Mouse (Mus musculus) midbrain, postnatal 0 days (tissue): Measurements from ENCODE around the gene 2310022A10Rik. TPM values are rescaled to one million over a fixed set of nuclear protein-coding genes. Genes with fewer than 3 reads are reported as not detected.

Experiments
- ATAC-seq: fragments of 200-750 bp; cut with Nextera tagmentation; 2 replicates; pipeline ENCODE4 v1.8.0; 2017; ENCODE audit warnings: moderate number of reproducible peaks, mild to moderate bottlenecking, moderate TSS enrichment, moderate library complexity; ENCODE audit not compliant: low FRiP score
- DNase-seq: peaks from one replicate; pipeline ENCODE4 v3.0.0-alpha.2; 2015; ENCODE audit warnings: low spot score
- H3K27ac ChIP-seq: fragments of 300-500 bp; sonication (generic); 2 replicates; pipeline ENCODE4 v1.5.1; 2014; ENCODE audit warnings: low read depth, mild to moderate bottlenecking, low read length, mixed read lengths
- H3K27me3 ChIP-seq: fragments of 300-500 bp; sonication (generic); 2 replicates; pipeline ENCODE4 v1.6.1; 2014; ENCODE audit warnings: low read length, control low read depth, mixed read lengths; ENCODE audit not compliant: insufficient read depth
- H3K36me3 ChIP-seq: fragments of 300-500 bp; sonication (generic); 2 replicates; pipeline ENCODE4 v1.6.1; 2014; ENCODE audit warnings: low read length, control low read depth, mixed read lengths; ENCODE audit not compliant: insufficient read depth
- H3K4me1 ChIP-seq: fragments of 300-500 bp; sonication (generic); 2 replicates; pipeline ENCODE4 v1.6.1; 2014; ENCODE audit warnings: mild to moderate bottlenecking, control low read depth, antibody characterized with exemption, low read length, mixed read lengths; ENCODE audit not compliant: insufficient read depth
- H3K4me2 ChIP-seq: fragments of 300-500 bp; sonication (generic); 2 replicates; pipeline ENCODE4 v1.6.1; 2014; ENCODE audit warnings: low read depth, mild to moderate bottlenecking, low read length, mixed read lengths; ENCODE audit not compliant: poor library complexity, severe bottlenecking
- H3K4me3 ChIP-seq: fragments of 300-500 bp; sonication (generic); 2 replicates; pipeline ENCODE4 v1.5.1; 2014; ENCODE audit warnings: low read depth, mild to moderate bottlenecking, low read length, moderate library complexity
- H3K9ac ChIP-seq: fragments of 300-500 bp; sonication (generic); replicated peaks from 2 replicates; pipeline ENCODE4 v1.6.1; 2014; ENCODE audit warnings: mild to moderate bottlenecking, low read length, moderate library complexity, mixed read lengths; ENCODE audit not compliant: poor library complexity, severe bottlenecking
- H3K9me3 ChIP-seq: fragments of 300-500 bp; sonication (generic); 2 replicates; pipeline ENCODE4 v1.6.1; 2016; ENCODE audit warnings: low read length, control low read depth
- CTCF ChIP-seq: IDR thresholded peaks from 2 replicates; pipeline ENCODE4 v1.5.1; 2016; ENCODE audit warnings: antibody characterized with exemption, mild to moderate bottlenecking
- whole genome bisulfite sequencing: fragments of 180-500 bp; shearing (Covaris S2); extraction: QIAGEN DNeasy Blood & Tissue Kit; methylation state at CpG from one replicate; pipeline ENCODE4 v1.1.7; 2014; 5-methylcytosine and 5-hydroxymethylcytosine counted together
- polyA plus RNA-seq: library from polyadenylated mRNA; unstranded; fragments of >200 nt; fragmentation: Nextera tagmentation; extraction: Ambion mirVana; gene quantifications from 2 replicates; pipeline ENCODE4 v1.2.1, GENCODE M21; 2015
- total RNA-seq: library from RNA; depleted of rRNA; stranded (reverse); fragments of >200 nt; gene quantifications from 2 replicates; pipeline ENCODE4 v1.2.3, GENCODE M21; 2014

The 2310022A10Rik gene
- total and polyA plus RNA-seq, 2 experiments from 2014 or later = 12.5 to 31.0 TPM

- WGBS = 74% methylated on average over 6 of the region's 6 CpGs
- no peak for ATAC-seq
- Histone ChIP-seq H3K4me2 (no peak overlapping the region), H3K36me3 (peaks cover 74% of the 10 kb centered on the region), H3K4me1 (no peaks in the 10 kb centered on the region), H3K27me3 (no peaks in the 10 kb centered on the region), H3K9ac (no peak overlapping the region), H3K9me3 (no peaks in the 10 kb centered on the region), H3K4me3 (no peak overlapping the region), H3K27ac (no peak overlapping the region)
- TF ChIP-seq CTCF = peak; percentile 57
- DNase-seq = no peak
These were observed 23.9 kb downstream of the 2310022A10Rik start for GRCm38 (mm10) chr7:27576914-27577313.

GRCm38 (mm10) chr7:27577589-27577988 lies 24.6 kb downstream of the 2310022A10Rik start:
- peaks cover 75% of the 10 kb centered on the region for H3K36me3 ChIP-seq
- 95% methylated on average over 6 of the region's 6 CpGs for WGBS

GRCm38 (mm10) chr7:27578465-27578864 lies 25.4 kb downstream of the 2310022A10Rik start:
- Histone ChIP-seq H3K9ac (no peak overlapping the region), H3K36me3 (peaks cover 77% of the 10 kb centered on the region), H3K27ac (no peak overlapping the region), H3K9me3 (no peaks in the 10 kb centered on the region), H3K27me3 (no peaks in the 10 kb centered on the region), H3K4me3 (no peak overlapping the region), H3K4me1 (no peaks in the 10 kb centered on the region), H3K4me2 (no peak overlapping the region)
- no peak for TF ChIP-seq CTCF
- 91% methylated on average over 7 of the region's 7 CpGs for WGBS
- ATAC-seq (no peak), DNase-seq (no peak)

More at GRCm38 (mm10) chr7:27577589-27577988, 24.6 kb downstream of the 2310022A10Rik start:
- no peak overlapping the region for H3K9ac ChIP-seq
- TF ChIP-seq CTCF = no peak
- no peaks in the 10 kb centered on the region for H3K27me3 ChIP-seq
- H3K4me2 ChIP-seq = no peak overlapping the region
- H3K9me3 ChIP-seq = no peaks in the 10 kb centered on the region
- ATAC-seq (no peak), DNase-seq (no peak)
- H3K4me1 ChIP-seq = no peaks in the 10 kb centered on the region
- no peak overlapping the region for H3K4me3 ChIP-seq
- H3K27ac ChIP-seq = no peak overlapping the region

GRCm38 (mm10) chr7:27580380-27581174 lies 27.5 kb downstream of the 2310022A10Rik start:
- no peak for DNase-seq
- H3K36me3 ChIP-seq = peaks cover 71% of the 10 kb centered on the region
- no peak for TF ChIP-seq CTCF
- no peaks in the 10 kb centered on the region for H3K9me3 ChIP-seq
- H3K4me1 ChIP-seq = no peaks in the 10 kb centered on the region
- no peak overlapping the region for H3K4me3 ChIP-seq
- H3K4me2 ChIP-seq = no peak overlapping the region
- WGBS = 91% methylated on average over 14 of the region's 14 CpGs
- ATAC-seq = no peak
- H3K27ac ChIP-seq = no peak overlapping the region
- no peaks in the 10 kb centered on the region for H3K27me3 ChIP-seq
- no peak overlapping the region for H3K9ac ChIP-seq

GRCm38 (mm10) chr7:27586861-27587260 lies 33.8 kb downstream of the 2310022A10Rik start:
- ATAC-seq (no peak), DNase-seq (no peak)
- no peak overlapping the region for H3K9ac ChIP-seq
- no peak overlapping the region for H3K27ac ChIP-seq
- WGBS = 88% methylated on average over 2 of the region's 2 CpGs
- no peaks in the 10 kb centered on the region for H3K9me3 ChIP-seq
- no peak overlapping the region for H3K4me3 ChIP-seq
- no peak overlapping the region for H3K4me2 ChIP-seq
- H3K27me3 ChIP-seq = no peaks in the 10 kb centered on the region
- no peaks in the 10 kb centered on the region for H3K4me1 ChIP-seq
- H3K36me3 ChIP-seq = peaks cover 17% of the 10 kb centered on the region
- no peak for TF ChIP-seq CTCF

- peaks cover 8% of the 10 kb centered on the region for H3K36me3 ChIP-seq
- no peak overlapping the region for H3K9ac ChIP-seq
- no peaks in the 10 kb centered on the region; the same call in 1 of the 2 replicates for H3K4me1 ChIP-seq
- no peak for DNase-seq
- ATAC-seq = no peak
- H3K4me3 ChIP-seq = no peak overlapping the region
- no peaks in the 10 kb centered on the region for H3K9me3 ChIP-seq
- no peak overlapping the region for H3K27ac ChIP-seq
- no peaks in the 10 kb centered on the region for H3K27me3 ChIP-seq
- 83% methylated on average over 2 of the region's 2 CpGs for WGBS
- no peak overlapping the region for H3K4me2 ChIP-seq
- TF ChIP-seq CTCF = peak; percentile 52
These were observed 34.7 kb downstream of the 2310022A10Rik start for GRCm38 (mm10) chr7:27587741-27588140.
